Mouse (Mus musculus): ENCODE data around the gene Oma1. TPM values are rescaled to one million over a fixed set of nuclear protein-coding genes. Genes with fewer than 3 reads are reported as not detected.

Gene Oma1
- total RNA-seq (2014; rRNA removed; ENCODE audit: low replicate concordance) (20.3 TPM in 2 replicates), polyA plus RNA-seq (2015; fragmentation: Nextera tagmentation; extraction: Ambion mirVana) (19.0 and 21.9 TPM in 2 replicates)

DNA sequence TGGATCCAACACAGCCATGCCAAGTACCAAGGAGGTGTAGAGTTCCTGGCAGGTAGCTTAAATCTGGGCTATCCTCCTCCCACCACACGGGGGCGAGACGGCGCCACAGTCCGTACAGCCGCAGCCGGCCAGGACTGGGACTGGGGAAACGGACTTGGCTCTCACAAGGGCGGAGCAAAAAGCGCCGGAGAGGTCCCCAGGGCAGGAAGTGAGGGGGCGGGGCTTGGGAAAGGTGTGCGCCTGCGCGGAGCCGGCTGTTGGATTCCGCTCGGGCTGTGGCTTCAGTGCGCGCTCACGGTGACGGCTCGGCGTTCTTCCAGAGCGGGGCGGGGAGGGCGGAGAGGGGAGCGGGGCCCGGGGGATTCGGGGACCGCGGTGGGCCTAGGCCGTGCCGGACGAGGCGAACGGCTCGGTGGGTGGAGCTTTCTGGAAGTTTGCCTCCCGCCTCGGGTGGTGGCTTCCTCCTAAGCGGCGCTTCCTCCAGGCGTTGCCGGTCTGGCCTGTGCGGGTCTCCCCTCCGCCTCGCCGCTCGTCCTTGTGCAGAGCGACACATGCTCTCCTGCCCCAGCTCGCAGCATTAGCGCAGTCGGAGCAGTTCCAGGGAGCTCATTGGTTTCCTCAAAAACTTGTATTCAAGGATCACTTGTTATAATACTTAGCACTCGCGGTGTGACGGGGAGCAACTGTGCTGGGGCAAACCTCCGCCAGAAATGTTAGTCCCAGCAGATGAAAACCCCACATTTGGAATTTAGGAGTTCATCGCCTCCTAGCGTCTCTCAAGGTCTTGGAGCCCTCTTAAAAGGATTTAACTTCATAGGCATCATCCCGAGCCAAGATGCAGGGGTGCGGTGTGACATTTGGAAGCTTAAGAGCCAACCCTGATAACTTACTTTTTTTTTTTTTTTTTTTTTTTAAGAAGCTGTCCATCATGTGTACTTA, at the start of gene Oma1:
Gene Oma1 (plus strand): TSS at position 226 of the 939 bp plus-strand sequence.
- Histone ChIP-seq H3K27me3 (ENCODE audit: control insufficient read depth, insufficient read depth, low read length) (no peaks in the 10 kb centered on the region), H3K9ac (replicated peaks; ENCODE audit: low read depth, low read length) (peak within 1 kb of the TSS; percentile 83), H3K4me1 (ENCODE audit: control insufficient read depth, insufficient read depth) (peaks cover 5% of the 10 kb centered on the region), H3K4me2 (ENCODE audit: low read depth, low read length) (peak within 1 kb of the TSS; percentile 65), H3K36me3 (replicated peaks; ENCODE audit: control insufficient read depth, insufficient read depth, low read length) (no peaks in the 10 kb centered on the region), H3K27ac (ENCODE audit: low read depth) (peak within 1 kb of the TSS; percentile 98), H3K4me3 (ENCODE audit: low read depth, low read length) (peak within 1 kb of the TSS; percentile 66), H3K9me3 (replicated peaks; ENCODE audit: control insufficient read depth, low read length) (no peaks in the 10 kb centered on the region)
- ATAC-seq (ENCODE audit: insufficient read depth, low read depth) (peak; percentile 100), DNase-seq (ENCODE audit: low spot score) (peak; percentile 97)
- under 1% methylated on average over 60 of the region's 61 CpGs for WGBS
- TF ChIP-seq CTCF (IDR thresholded peaks at IDR 0.05; ENCODE audit: low read depth), result peak; percentile 93
- no peak; the same call in 1 of the 2 replicates for TF ChIP-seq EP300 (IDR thresholded peaks at IDR 0.05; ENCODE audit: low read depth)

GRCm38 (mm10) chr4:103263812-103264396, 49.7 kb upstream of the Oma1 start:
- Histone ChIP-seq H3K36me3 (replicated peaks; ENCODE audit: control insufficient read depth, insufficient read depth, low read length) (no peaks in the 10 kb centered on the region), H3K27ac (ENCODE audit: low read depth) (no peak overlapping the region), H3K9ac (replicated peaks; ENCODE audit: low read depth, low read length) (no peak overlapping the region), H3K9me3 (replicated peaks; ENCODE audit: control insufficient read depth, low read length) (no peaks in the 10 kb centered on the region), H3K4me1 (ENCODE audit: control insufficient read depth, insufficient read depth) (no peaks in the 10 kb centered on the region), H3K4me2 (ENCODE audit: low read depth, low read length) (no peak overlapping the region), H3K4me3 (ENCODE audit: low read depth, low read length) (no peak overlapping the region), H3K27me3 (ENCODE audit: control insufficient read depth, insufficient read depth, low read length) (no peaks in the 10 kb centered on the region)
- no peak for TF ChIP-seq EP300 (IDR thresholded peaks at IDR 0.05; ENCODE audit: low read depth)
- TF ChIP-seq CTCF (IDR thresholded peaks at IDR 0.05; ENCODE audit: low read depth), result no peak
- 39% methylated on average over 8 of the region's 8 CpGs for WGBS
- no peak for ATAC-seq (ENCODE audit: insufficient read depth, low read depth)
- DNase-seq (ENCODE audit: low spot score), result peak; percentile 9

GRCm38 (mm10) chr4:103265166-103265565, 48.4 kb upstream of the Oma1 start:
- Histone ChIP-seq H3K9ac (replicated peaks; ENCODE audit: low read depth, low read length) (no peak overlapping the region), H3K4me3 (ENCODE audit: low read depth, low read length) (no peak overlapping the region), H3K4me1 (ENCODE audit: control insufficient read depth, insufficient read depth) (no peaks in the 10 kb centered on the region), H3K9me3 (replicated peaks; ENCODE audit: control insufficient read depth, low read length) (no peaks in the 10 kb centered on the region), H3K36me3 (replicated peaks; ENCODE audit: control insufficient read depth, insufficient read depth, low read length) (no peaks in the 10 kb centered on the region), H3K27me3 (ENCODE audit: control insufficient read depth, insufficient read depth, low read length) (no peaks in the 10 kb centered on the region), H3K4me2 (ENCODE audit: low read depth, low read length) (no peak overlapping the region), H3K27ac (ENCODE audit: low read depth) (no peak overlapping the region)
- DNase-seq (ENCODE audit: low spot score), result no peak
- 49% methylated on average over 2 of the region's 2 CpGs for whole genome bisulfite sequencing
- peak; percentile 44; the same call in 1 of the 2 replicates for ATAC-seq (ENCODE audit: insufficient read depth, low read depth)
- TF ChIP-seq EP300 (IDR thresholded peaks at IDR 0.05; ENCODE audit: low read depth), result no peak
- TF ChIP-seq CTCF (IDR thresholded peaks at IDR 0.05; ENCODE audit: low read depth), result no peak

- no peak overlapping the region for H3K4me3 ChIP-seq (ENCODE audit: low read depth, low read length)
- H3K9me3 ChIP-seq (replicated peaks; ENCODE audit: control insufficient read depth, low read length), result no peaks in the 10 kb centered on the region
- no peak for ATAC-seq (ENCODE audit: insufficient read depth, low read depth)
- H3K36me3 ChIP-seq (replicated peaks; ENCODE audit: control insufficient read depth, insufficient read depth, low read length), result no peaks in the 10 kb centered on the region
- no peak for TF ChIP-seq EP300 (IDR thresholded peaks at IDR 0.05; ENCODE audit: low read depth)
- no peak for TF ChIP-seq CTCF (IDR thresholded peaks at IDR 0.05; ENCODE audit: low read depth)
- H3K4me2 ChIP-seq (ENCODE audit: low read depth, low read length), result no peak overlapping the region
- H3K27me3 ChIP-seq (ENCODE audit: control insufficient read depth, insufficient read depth, low read length), result no peaks in the 10 kb centered on the region
- DNase-seq (ENCODE audit: low spot score), result no peak
- H3K4me1 ChIP-seq (ENCODE audit: control insufficient read depth, insufficient read depth), result no peaks in the 10 kb centered on the region
- no peak overlapping the region for H3K27ac ChIP-seq (ENCODE audit: low read depth)
- H3K9ac ChIP-seq (replicated peaks; ENCODE audit: low read depth, low read length), result no peak overlapping the region
- 81% methylated on average over 4 of the region's 4 CpGs for WGBS
Observed at GRCm38 (mm10) chr4:103269336-103269735, 44.3 kb upstream of the Oma1 start.

GRCm38 (mm10) chr4:103273021-103273420, 40.6 kb upstream of the Oma1 start:
- 60% methylated on average over 6 of the region's 8 CpGs for WGBS
- H3K9ac ChIP-seq (replicated peaks; ENCODE audit: low read depth, low read length), result no peak overlapping the region
- no peak for DNase-seq (ENCODE audit: low spot score)
- no peaks in the 10 kb centered on the region for H3K27me3 ChIP-seq (ENCODE audit: control insufficient read depth, insufficient read depth, low read length)
- H3K4me3 ChIP-seq (ENCODE audit: low read depth, low read length), result no peak overlapping the region
- no peak for ATAC-seq (ENCODE audit: insufficient read depth, low read depth)
- H3K27ac ChIP-seq (ENCODE audit: low read depth), result no peak overlapping the region
- H3K4me1 ChIP-seq (ENCODE audit: control insufficient read depth, insufficient read depth), result no peaks in the 10 kb centered on the region
- no peak overlapping the region for H3K4me2 ChIP-seq (ENCODE audit: low read depth, low read length)
- no peaks in the 10 kb centered on the region for H3K36me3 ChIP-seq (replicated peaks; ENCODE audit: control insufficient read depth, insufficient read depth, low read length)
- no peaks in the 10 kb centered on the region for H3K9me3 ChIP-seq (replicated peaks; ENCODE audit: control insufficient read depth, low read length)
- TF ChIP-seq CTCF (IDR thresholded peaks at IDR 0.05; ENCODE audit: low read depth) (no peak), EP300 (IDR thresholded peaks at IDR 0.05; ENCODE audit: low read depth) (no peak)

Measured in heart, postnatal 0 days (tissue).